Mouse (Mus musculus) layer of hippocampus, adult 18-20 months (tissue): Measurements from ENCODE around the gene Lgals2. TPM values are rescaled to one million over a fixed set of nuclear protein-coding genes. Genes with fewer than 3 reads are reported as not detected.

Experiments
- DNase-seq, 2 experiments: peaks; one replicate each; pipeline ENCODE4 v3.0.0; 2022; ENCODE audit warnings: low spot score in 2 of 2
- microRNA-seq, 2 experiments: library from miRNA; unstranded; fragments of <30 nt; microRNA quantifications; one replicate each; pipeline ENCODE4 v1.2.0; 2021
- total RNA-seq, 2 experiments: library from RNA; stranded (reverse); gene quantifications; 2 replicates each; pipeline ENCODE4 v1.2.3; 2021

The Lgals2 gene
- total RNA-seq, 2 experiments from 2014 or later, result not detected

DNA sequence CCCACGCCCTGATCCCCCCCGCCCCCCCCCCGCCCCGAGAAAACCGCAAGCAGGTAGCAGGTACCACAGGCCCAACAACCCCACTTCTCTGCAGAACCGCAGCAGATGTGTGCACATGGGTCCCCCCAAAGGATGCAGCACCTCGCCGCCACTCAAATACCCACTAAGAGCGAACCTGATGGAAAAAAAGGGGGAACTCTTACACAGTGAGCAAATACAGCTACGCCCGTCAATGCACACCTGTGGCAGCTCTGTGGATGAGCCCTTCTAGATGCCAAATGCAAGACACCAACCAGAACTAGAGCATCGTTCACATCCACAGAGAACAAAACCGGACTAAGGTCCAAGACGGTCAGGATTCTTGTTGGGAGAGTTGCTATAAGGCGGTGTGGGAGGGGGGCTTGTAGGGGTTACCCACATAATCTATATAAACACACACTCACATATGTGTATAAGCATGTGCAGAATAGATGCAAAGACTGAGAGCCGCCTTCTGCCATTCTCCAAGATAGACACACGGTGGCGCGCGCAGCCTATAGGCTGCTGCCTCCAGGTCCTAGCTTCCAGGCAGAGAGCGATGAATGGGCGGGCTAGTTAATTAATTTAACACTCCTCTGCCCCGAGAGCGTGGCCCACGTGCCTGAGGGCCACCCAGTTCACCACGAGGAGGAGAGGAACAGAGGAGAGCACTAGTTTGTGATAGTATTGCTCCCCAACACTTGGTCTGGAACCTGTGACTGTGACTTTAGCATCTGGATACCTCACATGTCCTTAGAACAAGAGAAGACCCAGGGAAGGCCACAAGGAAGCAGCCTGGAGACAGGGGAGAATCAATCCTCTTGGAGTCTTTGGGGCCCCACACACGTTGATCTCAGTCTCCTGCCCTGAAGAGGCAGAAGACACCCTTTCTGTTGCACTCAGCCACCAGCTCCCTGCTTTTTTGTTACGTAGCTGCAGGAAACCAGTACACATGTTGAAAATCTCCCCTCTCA lies 28.8 kb downstream of the Lgals2 start:
- peak; percentile 59 to 79 for DNase-seq

DNA sequence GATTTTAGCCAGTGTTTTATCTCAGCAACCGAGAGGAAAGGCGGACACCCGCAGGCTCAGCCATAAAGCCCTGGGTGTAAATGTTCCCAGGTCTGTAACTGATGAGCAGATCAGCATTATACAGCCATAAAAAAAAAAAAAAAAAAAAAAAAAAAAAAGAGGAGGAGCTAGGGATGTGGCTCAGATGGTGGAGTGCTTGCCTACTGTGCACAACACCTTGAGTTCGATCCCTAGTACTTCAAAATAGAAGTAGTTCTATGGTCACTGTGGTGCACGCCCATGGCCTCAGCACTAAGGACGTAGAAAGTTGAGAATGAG lies 39.3 kb downstream of the Lgals2 start:
- no peak for DNase-seq

DNA sequence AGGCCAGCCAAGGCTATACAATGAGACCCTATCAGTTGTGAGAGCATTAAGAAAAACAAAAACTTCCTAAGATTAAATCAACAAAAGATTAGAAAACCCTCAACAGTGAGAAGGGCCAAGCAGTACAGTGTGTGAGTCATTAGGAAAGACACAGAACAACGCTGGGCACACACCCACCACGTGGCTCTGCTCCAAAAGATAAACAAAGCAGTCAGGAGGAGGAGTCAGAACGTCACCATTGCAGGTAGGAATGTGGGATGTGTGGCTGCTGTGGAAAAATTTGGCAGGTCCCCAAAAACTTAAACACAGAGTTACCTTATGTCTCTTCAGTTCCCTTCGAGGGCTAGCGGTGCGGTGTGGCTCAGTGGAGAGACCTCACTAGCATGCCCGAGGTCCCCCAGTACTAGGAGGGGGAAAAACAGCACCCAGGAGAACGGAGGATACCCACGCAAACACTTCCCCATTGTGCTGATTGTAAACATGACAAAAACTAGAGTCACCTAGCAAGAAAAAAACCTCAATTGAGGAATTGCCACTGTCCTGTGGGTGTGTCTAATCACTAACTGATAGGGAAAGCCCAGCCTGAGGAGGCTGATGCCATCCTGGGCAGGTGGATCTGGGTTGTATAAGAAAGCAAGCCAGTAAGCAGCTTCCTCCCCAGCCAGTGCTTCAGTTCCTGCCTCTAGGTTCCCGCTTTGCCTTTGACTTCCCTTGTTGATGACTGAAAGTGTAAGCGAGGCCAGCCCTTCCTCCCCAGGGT lies 39.8 kb downstream of the Lgals2 start:
- no peak for DNase-seq

DNA sequence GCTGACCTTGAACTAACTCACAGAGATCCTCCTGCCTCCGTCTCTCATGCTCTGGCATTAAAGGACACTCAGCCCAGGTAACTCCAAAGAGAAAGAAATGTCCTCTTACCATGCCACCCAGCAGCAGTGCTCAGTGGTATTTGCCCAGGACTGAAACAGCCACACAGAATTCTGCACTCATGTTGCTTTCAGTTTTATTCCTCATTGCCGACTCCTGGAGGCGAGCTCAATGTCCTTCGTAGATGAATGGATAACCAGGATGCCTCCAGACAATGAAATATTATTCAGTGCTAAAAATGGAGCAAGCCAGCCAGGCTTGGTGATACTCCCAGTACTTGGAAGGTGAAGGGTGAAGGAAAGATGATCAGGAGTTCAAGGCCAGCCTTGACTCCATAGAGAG lies 41.7 kb downstream of the Lgals2 start:
- DNase-seq, result no peak

DNA sequence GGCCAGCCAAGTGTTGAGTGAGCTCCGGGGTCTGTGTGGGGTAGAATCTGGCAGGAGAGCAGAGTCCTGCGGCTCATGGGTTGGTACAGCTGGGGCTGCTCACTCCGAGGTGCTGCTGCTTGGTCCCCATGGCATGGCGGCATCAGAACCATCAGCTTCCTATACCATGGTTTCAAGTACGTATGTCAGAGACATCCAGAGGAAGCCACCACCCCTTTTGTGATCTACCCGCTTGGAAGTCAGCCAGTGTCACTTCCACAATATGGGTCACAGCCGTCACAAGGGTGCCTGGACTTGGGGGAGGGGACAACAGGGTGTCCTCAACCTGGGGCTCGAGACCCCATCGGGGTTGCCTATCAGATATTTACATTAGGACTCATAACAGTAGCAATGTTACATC lies 45.2 kb downstream of the Lgals2 start:
- no peak for DNase-seq

DNA sequence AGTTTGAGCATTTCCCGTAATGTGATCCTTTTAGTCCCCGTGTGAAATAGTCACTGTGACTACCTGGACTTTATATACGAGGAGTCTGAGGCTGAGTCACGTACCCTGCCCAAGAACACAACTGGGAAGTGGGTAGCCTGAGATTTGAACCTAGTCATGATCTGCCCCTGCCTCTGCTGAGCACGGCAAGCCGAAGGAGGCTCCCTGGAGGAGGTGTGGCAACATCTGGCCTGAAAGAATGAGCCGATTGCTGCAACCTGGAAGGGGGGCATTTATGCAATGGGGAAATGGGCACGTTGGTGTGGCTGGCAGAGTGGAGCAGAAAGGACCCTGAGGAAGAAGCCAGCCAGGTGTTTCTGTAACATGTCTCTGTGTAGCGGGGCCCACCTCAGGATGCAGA lies 45.6 kb downstream of the Lgals2 start:
- no peak for DNase-seq

DNA sequence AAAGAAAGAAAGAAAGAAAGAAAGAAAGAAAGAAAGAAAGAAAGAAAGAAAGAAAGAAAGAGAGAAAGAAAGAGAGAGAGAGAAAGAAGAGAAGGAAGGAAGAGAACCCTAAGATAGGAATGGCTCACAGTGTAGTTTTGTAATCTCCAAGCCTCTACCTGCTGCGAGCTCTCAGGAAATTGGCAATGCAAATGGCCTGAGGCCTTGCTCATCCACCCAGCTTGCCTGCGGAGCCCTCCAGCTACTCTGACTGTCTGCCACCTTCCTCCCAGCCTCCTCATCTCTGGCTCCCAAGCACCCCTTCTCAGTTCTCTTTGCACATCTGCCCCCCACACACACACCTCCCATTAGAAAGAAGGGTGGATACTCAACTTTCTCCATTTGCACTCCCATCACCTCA lies 46.3 kb downstream of the Lgals2 start:
- DNase-seq, result no peak

DNA sequence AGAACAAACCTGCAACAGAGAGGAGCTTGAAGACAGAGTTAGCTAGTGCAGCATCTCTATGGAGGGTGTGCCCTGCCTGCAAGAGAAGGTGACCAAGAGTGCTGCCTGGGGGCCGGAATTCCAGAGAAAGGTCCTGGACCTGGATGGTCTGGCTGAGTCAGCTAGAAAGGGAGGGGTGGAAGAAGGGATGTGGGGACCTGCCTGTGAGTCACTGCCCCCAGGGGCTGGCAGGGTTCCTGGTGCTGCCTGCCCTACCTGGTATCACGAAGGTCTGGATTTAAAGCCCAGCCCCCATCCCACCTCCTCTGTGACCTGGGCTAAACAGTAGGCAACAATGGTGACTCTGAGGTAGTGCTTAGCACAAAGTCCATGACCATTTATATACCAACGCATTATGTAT lies 48.2 kb downstream of the Lgals2 start:
- no peak for DNase-seq

DNA sequence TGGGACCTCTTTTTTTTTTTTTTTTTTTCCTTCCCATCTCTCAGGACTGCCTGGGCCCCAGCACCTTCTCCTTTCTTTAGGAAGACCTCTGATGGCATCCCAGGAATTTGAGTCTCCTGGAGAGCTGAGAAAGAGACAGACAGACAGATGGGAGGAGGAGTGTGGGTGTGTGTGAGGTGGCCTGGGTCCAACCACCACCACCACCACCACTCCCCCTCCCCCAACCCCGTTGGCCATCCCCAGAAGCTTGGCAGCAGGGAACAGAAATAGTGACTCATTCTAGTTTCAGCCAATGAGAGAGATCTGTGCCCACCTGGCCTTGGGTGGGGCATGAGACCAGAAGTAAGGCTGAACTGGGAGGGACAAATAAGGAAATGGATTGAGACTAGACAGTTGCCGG lies 48.7 kb downstream of the Lgals2 start:
- DNase-seq, result peak in 1 of 2 experiments; percentile 39

DNA sequence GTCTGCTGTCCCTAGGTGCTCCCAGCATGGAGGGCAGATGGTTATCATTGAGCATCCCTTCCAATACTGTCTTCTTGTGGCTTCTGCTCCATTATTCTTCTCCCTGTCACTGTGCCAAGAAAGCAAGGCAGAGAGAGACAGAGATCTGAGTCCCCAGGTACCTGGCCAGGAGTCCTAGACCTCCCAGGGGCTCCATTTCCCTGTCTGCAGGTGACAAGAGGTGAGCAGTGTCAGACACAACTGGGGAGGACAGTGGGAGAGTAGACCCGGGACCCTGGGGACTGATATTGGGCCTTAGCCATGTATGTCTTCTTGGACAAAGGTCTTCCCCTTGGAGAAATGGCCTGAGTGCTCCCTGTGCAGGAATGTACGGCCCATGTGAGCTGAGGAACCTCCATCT lies 50.0 kb downstream of the Lgals2 start:
- no peak for DNase-seq

DNA sequence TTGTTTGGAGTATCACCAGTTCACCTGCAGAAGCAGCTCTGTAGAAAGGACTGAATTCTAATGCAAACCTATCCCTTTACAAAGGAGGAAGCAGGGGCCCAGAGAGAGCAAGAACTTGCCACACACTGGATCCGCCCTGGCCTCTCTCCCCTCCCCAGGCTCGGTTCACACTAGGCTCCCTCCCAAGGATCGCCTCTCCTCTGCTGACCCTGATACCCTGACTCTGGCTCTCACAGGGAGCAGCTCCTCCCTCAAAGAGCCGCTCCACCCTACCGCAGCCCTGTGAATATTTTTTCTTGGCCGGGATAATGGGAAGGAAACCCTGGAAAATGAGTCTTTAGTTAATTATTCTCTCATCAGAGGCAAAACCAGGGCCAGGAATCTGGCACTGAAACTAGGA lies 51.0 kb downstream of the Lgals2 start:
- DNase-seq, result no peak

DNA sequence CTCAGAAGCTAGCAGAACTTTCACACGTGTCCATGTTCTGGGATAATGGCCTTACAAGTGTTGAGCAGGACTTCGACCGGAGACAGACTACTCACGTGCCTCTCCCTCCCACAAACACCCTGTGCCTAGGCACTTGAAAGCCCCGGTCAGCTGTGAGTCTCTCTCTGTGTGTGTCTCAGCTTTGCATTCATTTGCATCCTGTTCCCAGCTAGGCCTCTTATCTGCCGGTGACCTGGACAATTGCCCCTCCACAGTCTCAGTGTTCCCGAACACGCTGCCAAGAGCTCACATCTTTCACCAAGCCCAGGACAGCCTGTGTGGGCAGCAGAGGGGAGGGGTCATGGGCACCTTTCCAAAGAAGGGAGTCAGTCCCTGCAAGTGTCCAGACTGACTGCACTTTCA lies 51.8 kb downstream of the Lgals2 start:
- no peak for DNase-seq

DNA sequence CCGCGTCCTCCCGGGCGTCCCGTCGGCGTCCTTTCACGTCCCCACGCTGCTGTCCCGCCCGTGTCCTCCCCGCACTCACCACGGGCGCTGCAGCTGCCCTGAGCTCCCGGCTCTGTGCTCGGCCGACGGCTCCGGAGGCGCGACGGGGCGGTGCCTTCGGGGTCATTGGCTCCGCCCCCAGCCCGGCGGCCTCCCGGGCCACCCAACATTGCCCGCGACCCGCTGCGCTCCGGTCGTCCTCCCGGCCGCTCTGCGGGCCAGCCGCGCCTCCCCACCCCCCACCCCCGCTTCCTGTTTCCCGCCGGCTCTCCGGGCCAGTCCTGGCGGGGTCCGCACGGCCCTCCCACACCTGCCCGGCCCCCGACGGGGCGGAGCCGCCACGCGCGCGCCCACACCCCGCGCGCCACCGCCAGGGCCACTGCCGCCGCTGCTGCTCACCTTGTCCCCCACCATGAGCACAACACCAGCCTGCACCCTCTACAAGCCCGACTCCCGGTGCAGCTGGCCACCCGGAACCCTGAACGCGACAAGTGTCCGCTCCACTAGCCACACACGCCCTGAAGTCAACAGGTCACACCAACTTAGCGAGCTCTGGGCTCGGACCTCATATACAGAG lies 52.4 kb downstream of the Lgals2 start, which contains the start of gene Card10:
Gene Card10, minus strand, starts transcription at position 267 of the 616 bp plus-strand sequence.
- DNase-seq, result no peak

DNA sequence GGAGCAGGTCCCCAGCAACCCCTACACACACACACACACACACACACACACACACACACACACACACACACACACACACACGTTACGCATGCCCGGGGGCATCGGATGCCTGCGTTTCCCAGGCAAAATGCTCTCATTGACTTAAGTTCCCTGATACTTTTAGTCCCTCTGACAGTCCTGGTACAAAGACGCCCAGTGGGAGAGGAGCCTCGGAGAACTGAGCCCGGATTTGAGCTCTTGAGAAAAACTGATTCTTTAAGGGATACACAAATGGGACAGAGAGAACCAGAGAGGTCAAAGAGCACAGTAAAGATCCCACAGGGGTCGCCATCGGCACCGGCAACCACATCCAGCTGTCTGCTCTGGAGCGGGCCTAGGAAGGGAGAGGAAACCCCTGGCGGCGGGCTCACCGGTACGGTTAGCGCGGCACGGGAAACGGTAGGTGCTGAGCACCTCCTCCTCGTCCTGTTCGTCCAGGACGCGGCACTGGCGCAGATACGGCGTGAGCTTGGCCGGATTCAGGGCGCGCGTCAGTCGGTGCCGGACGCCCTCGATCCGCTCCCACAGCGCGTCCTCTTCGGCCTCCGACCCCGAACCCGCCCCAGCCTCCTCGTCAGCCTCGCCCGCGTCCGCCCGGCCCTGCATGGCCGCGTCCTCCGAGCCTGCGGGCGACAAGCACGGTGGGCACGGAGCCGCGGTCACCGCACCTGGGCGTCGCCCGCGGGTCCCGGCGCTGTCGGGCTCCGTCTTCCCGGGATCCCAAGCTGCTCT lies 53.2 kb downstream of the Lgals2 start:
- no peak for DNase-seq

DNA sequence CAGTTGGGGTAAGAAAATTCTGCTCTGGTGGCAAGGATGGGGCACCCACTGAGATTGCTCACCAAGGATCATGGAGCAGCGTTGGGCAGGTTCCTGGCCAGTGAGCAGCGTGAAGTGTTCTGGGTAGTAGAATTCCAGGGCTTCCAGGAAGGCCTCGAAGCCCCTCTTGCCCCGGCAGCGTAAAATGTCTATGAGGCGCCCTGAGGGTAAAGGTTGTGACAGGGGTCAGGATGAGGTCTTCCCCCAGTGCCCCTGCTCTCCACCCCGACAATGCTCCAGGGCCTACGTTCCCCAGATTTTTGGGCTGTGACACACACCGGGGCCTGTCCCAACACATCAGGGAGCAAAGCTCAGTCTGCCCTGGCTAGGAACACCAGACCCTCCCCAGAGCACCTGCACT lies 53.8 kb downstream of the Lgals2 start:
- no peak for DNase-seq

Small RNAs within 50 kb of the gene (microRNA-seq; reads per million reads assigned to microRNA genes)
- gene Mir6955, result 0.25 to 0.78 reads per million in 2 experiments

Other genes starting within 250 kb of the Lgals2 start
- gene Elfn2, start 136.8 kb downstream of the Lgals2 start, total RNA-seq, result 100 to 1,000 TPM; 206 to 214 TPM
- gene Mfng, start 82.1 kb downstream of the Lgals2 start, total RNA-seq, result 1 to 10 TPM; 6.0 to 6.2 TPM
- 1 to 10 TPM; 5.9 to 6.7 TPM for gene Card10, start 52.5 kb downstream of the Lgals2 start, total RNA-seq
- 10 to 100 TPM; 11.9 to 15.8 TPM for gene Cdc42ep1, start 12.9 kb downstream of the Lgals2 start, total RNA-seq
- 10 to 100 TPM; 59.0 to 61.7 TPM for gene Gga1, start 21.7 kb upstream of the Lgals2 start, total RNA-seq
- gene Gm49510, start 44.1 kb upstream of the Lgals2 start, total RNA-seq, result under 1 TPM in 1 of 2 experiments, not detected in 1; 0.52 TPM
- 10 to 100 TPM; 32.4 to 34.4 TPM for gene Sh3bp1, start 44.2 kb upstream of the Lgals2 start, total RNA-seq
- 100 to 1,000 TPM; 170 to 178 TPM for gene Pdxp, start 58.4 kb upstream of the Lgals2 start, total RNA-seq
- gene Lgals1, start 71.2 kb upstream of the Lgals2 start, total RNA-seq, result 10 to 100 TPM; 23.8 to 27.0 TPM
- 10 to 100 TPM; 36.2 to 37.5 TPM for gene Nol12, start 79.4 kb upstream of the Lgals2 start, total RNA-seq
- 1 to 10 TPM; 9.0 to 9.2 TPM for gene Triobp, start 92.2 kb upstream of the Lgals2 start, total RNA-seq
- 10 to 100 TPM; 83.7 to 93.8 TPM for gene H1f0, start 172.9 kb upstream of the Lgals2 start, total RNA-seq
- gene Galr3, start 186.4 kb upstream of the Lgals2 start, total RNA-seq, result under 1 TPM in 1 of 2 experiments, not detected in 1; 0.42 TPM
- 10 to 100 TPM; 18.0 to 22.7 TPM for gene Ankrd54, start 207.4 kb upstream of the Lgals2 start, total RNA-seq
- 10 to 100 TPM; 71.5 to 71.8 TPM for gene Eif3l, start 219.7 kb upstream of the Lgals2 start, total RNA-seq